Mouse (Mus musculus) ES-Bruce4 (cell line): ENCODE measurements at regions not wholly inside any gene's neighbourhood (a gene's known extent, or its start where the extent isn't known, plus 50 kb on each side); places are given as distances from the start of the nearest gene placed in this dataset.

Experiments
- CTCF ChIP-seq: IDR thresholded peaks from one replicate; pipeline ENCODE4 v1.8.1; 2011; ENCODE audit warnings: low read depth, low read length
- EP300 ChIP-seq: IDR thresholded peaks from 2 replicates; pipeline ENCODE4 v1.6.1; 2011; ENCODE audit warnings: low read depth, low read length; ENCODE audit not compliant: insufficient read depth
- POLR2A ChIP-seq: IDR thresholded peaks from one replicate; pipeline ENCODE4 v1.8.1; 2011; ENCODE audit warnings: low read length; ENCODE audit not compliant: insufficient read depth

GRCm38 (mm10) chr1:137565573-137566048, 605.4 kb upstream of the Nr5a2 start:
- no peak for TF ChIP-seq CTCF
- TF ChIP-seq EP300, result no peak
- no peak for TF ChIP-seq POLR2A
